Mouse (Mus musculus) limb, embryonic 15.5 days (tissue): Measurements from ENCODE around the gene Socs2. TPM values are rescaled to one million over a fixed set of nuclear protein-coding genes. Genes with fewer than 3 reads are reported as not detected.

Source experiments
- ATAC-seq: fragments of 200-750 bp; cut with Nextera tagmentation; 2 replicates; pipeline ENCODE4 v1.8.0; 2017; ENCODE audit warnings: low read depth, moderate TSS enrichment; ENCODE audit not compliant: insufficient number of reproducible peaks, low FRiP score, low TSS enrichment
- H3K27ac ChIP-seq: fragments of 300-500 bp; sonication (generic); 2 replicates; pipeline ENCODE4 v1.5.1; 2015; ENCODE audit warnings: moderate library complexity, mild to moderate bottlenecking, inconsistent platforms
- H3K27me3 ChIP-seq: fragments of 300-500 bp; sonication (generic); 2 replicates; pipeline ENCODE4 v1.6.1; 2015; ENCODE audit warnings: inconsistent platforms
- H3K36me3 ChIP-seq: fragments of 300-500 bp; sonication (generic); 2 replicates; pipeline ENCODE4 v1.6.1; 2015; ENCODE audit warnings: inconsistent platforms
- H3K4me1 ChIP-seq: fragments of 300-500 bp; sonication (generic); 2 replicates; pipeline ENCODE4 v1.6.1; 2015; ENCODE audit warnings: inconsistent platforms
- H3K4me2 ChIP-seq: fragments of 300-500 bp; sonication (generic); 2 replicates; pipeline ENCODE4 v1.6.1; 2015; ENCODE audit warnings: mild to moderate bottlenecking, inconsistent platforms
- H3K4me3 ChIP-seq: fragments of 300-500 bp; sonication (generic); 2 replicates; pipeline ENCODE4 v1.5.1; 2015; ENCODE audit warnings: mild to moderate bottlenecking, inconsistent platforms
- H3K9ac ChIP-seq: fragments of 300-500 bp; sonication (generic); 2 replicates; pipeline ENCODE4 v1.6.1; 2015; ENCODE audit warnings: inconsistent platforms
- H3K9me3 ChIP-seq: fragments of 300-500 bp; sonication (generic); 2 replicates; pipeline ENCODE4 v1.6.1; 2016; ENCODE audit warnings: inconsistent platforms
- WGBS: fragments of 180-500 bp; shearing (Covaris S2); methylation state at CpG from one replicate; pipeline ENCODE4 v1.1.7; 2015; 5-methylcytosine and 5-hydroxymethylcytosine counted together
- polyA plus RNA-seq: library from polyadenylated mRNA; unstranded; fragments of >200 nt; fragmentation: Nextera tagmentation; extraction: Ambion mirVana; gene quantifications from 2 replicates; pipeline ENCODE4 v1.2.1, GENCODE M21; 2015

Socs2 gene
- polyA plus RNA-seq, 1 experiment from 2014 or later = 49.6 TPM

- Histone ChIP-seq H3K27me3 (no peaks in the 10 kb centered on the region), H3K9me3 (no peaks in the 10 kb centered on the region), H3K4me1 (no peaks in the 10 kb centered on the region), H3K9ac (no peak overlapping the region), H3K4me3 (no peak overlapping the region), H3K27ac (no peak overlapping the region), H3K36me3 (no peaks in the 10 kb centered on the region), H3K4me2 (no peak overlapping the region)
- ATAC-seq = no peak
- 73% methylated on average over 18 of the region's 18 CpGs for WGBS
Measured at GRCm38 (mm10) chr10:95445104-95446056, 28.4 kb upstream of the Socs2 start.

- Histone ChIP-seq H3K4me3 (no peak overlapping the region), H3K4me2 (no peak overlapping the region), H3K27ac (no peak overlapping the region), H3K4me1 (no peaks in the 10 kb centered on the region), H3K9ac (no peak overlapping the region), H3K36me3 (no peaks in the 10 kb centered on the region), H3K9me3 (no peaks in the 10 kb centered on the region), H3K27me3 (no peaks in the 10 kb centered on the region)
- no peak for ATAC-seq
- WGBS = 66% methylated on average over 4 of the region's 4 CpGs
Measured at GRCm38 (mm10) chr10:95442334-95442733, 25.4 kb upstream of the Socs2 start.

- H3K27me3 ChIP-seq = no peaks in the 10 kb centered on the region
- no peak overlapping the region for H3K27ac ChIP-seq
- no peak overlapping the region for H3K4me3 ChIP-seq
- no peaks in the 10 kb centered on the region for H3K9me3 ChIP-seq
- no peaks in the 10 kb centered on the region for H3K4me1 ChIP-seq
- H3K4me2 ChIP-seq = no peak overlapping the region
- H3K36me3 ChIP-seq = no peaks in the 10 kb centered on the region
- no peak overlapping the region for H3K9ac ChIP-seq
- ATAC-seq = no peak
- WGBS = 55% methylated on average over 2 of the region's 2 CpGs
Measured at GRCm38 (mm10) chr10:95440566-95440965, 23.6 kb upstream of the Socs2 start.

GRCm38 (mm10) chr10:95439718-95440339 lies 22.8 kb upstream of the Socs2 start:
- H3K4me1 ChIP-seq = no peaks in the 10 kb centered on the region
- no peak overlapping the region for H3K4me2 ChIP-seq
- WGBS = 81% methylated on average over 10 of the region's 10 CpGs
- H3K27me3 ChIP-seq = no peaks in the 10 kb centered on the region
- H3K27ac ChIP-seq = no peak overlapping the region
- no peaks in the 10 kb centered on the region for H3K36me3 ChIP-seq
- no peaks in the 10 kb centered on the region for H3K9me3 ChIP-seq
- ATAC-seq = no peak
- no peak overlapping the region for H3K4me3 ChIP-seq
- no peak overlapping the region for H3K9ac ChIP-seq

GRCm38 (mm10) chr10:95438941-95439340 lies 22.0 kb upstream of the Socs2 start:
- Histone ChIP-seq H3K36me3 (no peaks in the 10 kb centered on the region), H3K27ac (no peak overlapping the region), H3K9me3 (no peaks in the 10 kb centered on the region), H3K4me2 (no peak overlapping the region), H3K4me1 (no peaks in the 10 kb centered on the region), H3K27me3 (no peaks in the 10 kb centered on the region), H3K4me3 (no peak overlapping the region), H3K9ac (no peak overlapping the region)
- no peak for ATAC-seq
- 53% methylated on average over 11 of the region's 11 CpGs for WGBS

GRCm38 (mm10) chr10:95430271-95430670 lies 13.3 kb upstream of the Socs2 start:
- 89% methylated on average over 10 of the region's 10 CpGs for WGBS

GRCm38 (mm10) chr10:95429111-95429510 lies 12.1 kb upstream of the Socs2 start:
- Histone ChIP-seq H3K36me3 (no peaks in the 10 kb centered on the region), H3K4me3 (no peak overlapping the region), H3K27ac (no peak overlapping the region), H3K9me3 (no peaks in the 10 kb centered on the region), H3K4me1 (no peaks in the 10 kb centered on the region), H3K27me3 (no peaks in the 10 kb centered on the region), H3K9ac (no peak overlapping the region), H3K4me2 (no peak overlapping the region)
- WGBS = 90% methylated on average over 1 of the region's 1 CpGs
- no peak for ATAC-seq

More at GRCm38 (mm10) chr10:95430271-95430670, 13.3 kb upstream of the Socs2 start:
- H3K4me3 ChIP-seq = no peak overlapping the region
- H3K4me2 ChIP-seq = no peak overlapping the region
- no peak overlapping the region for H3K27ac ChIP-seq
- no peaks in the 10 kb centered on the region for H3K4me1 ChIP-seq
- ATAC-seq = no peak
- no peak overlapping the region for H3K9ac ChIP-seq
- no peaks in the 10 kb centered on the region for H3K27me3 ChIP-seq
- no peaks in the 10 kb centered on the region for H3K36me3 ChIP-seq
- H3K9me3 ChIP-seq = no peaks in the 10 kb centered on the region

GRCm38 (mm10) chr10:95426207-95427115 lies 9.5 kb upstream of the Socs2 start:
- Histone ChIP-seq H3K27me3 (no peaks in the 10 kb centered on the region), H3K4me2 (no peak overlapping the region), H3K9me3 (no peaks in the 10 kb centered on the region), H3K27ac (no peak overlapping the region), H3K9ac (no peak overlapping the region), H3K4me1 (no peaks in the 10 kb centered on the region), H3K36me3 (no peaks in the 10 kb centered on the region), H3K4me3 (no peak overlapping the region)
- 86% methylated on average over 9 of the region's 9 CpGs for WGBS
- no peak for ATAC-seq

GRCm38 (mm10) chr10:95422681-95423080 lies 5.7 kb upstream of the Socs2 start:
- Histone ChIP-seq H3K4me1 (peaks cover 1% of the 10 kb centered on the region; the same call in 1 of the 2 replicates), H3K9me3 (no peaks in the 10 kb centered on the region), H3K4me3 (no peak overlapping the region), H3K36me3 (no peaks in the 10 kb centered on the region), H3K27ac (no peak overlapping the region), H3K9ac (no peak overlapping the region), H3K4me2 (no peak overlapping the region), H3K27me3 (0 out of 2 replicates have a peak, but pooled peaks cover 3% of the 10 kb centered on the region)
- WGBS = 81% methylated on average over 5 of the region's 5 CpGs
- no peak for ATAC-seq

GRCm38 (mm10) chr10:95420284-95420683 lies 3.3 kb upstream of the Socs2 start:
- no peak for ATAC-seq
- Histone ChIP-seq H3K4me1 (peaks cover 18% of the 10 kb centered on the region), H3K27ac (no peak overlapping the region), H3K9me3 (no peaks in the 10 kb centered on the region), H3K4me3 (no peak overlapping the region), H3K4me2 (no peak overlapping the region), H3K27me3 (peaks cover 9% of the 10 kb centered on the region), H3K36me3 (no peaks in the 10 kb centered on the region), H3K9ac (no peak overlapping the region)
- WGBS = 64% methylated on average over 10 of the region's 10 CpGs

GRCm38 (mm10) chr10:95419726-95420125 lies 2.7 kb upstream of the Socs2 start:
- no peak overlapping the region for H3K27ac ChIP-seq
- 87% methylated on average over 3 of the region's 3 CpGs for WGBS
- no peaks in the 10 kb centered on the region for H3K36me3 ChIP-seq
- H3K4me1 ChIP-seq = peaks cover 24% of the 10 kb centered on the region
- no peak overlapping the region for H3K9ac ChIP-seq
- H3K4me3 ChIP-seq = no peak overlapping the region
- no peak for ATAC-seq
- H3K9me3 ChIP-seq = no peaks in the 10 kb centered on the region
- no peak overlapping the region for H3K4me2 ChIP-seq
- H3K27me3 ChIP-seq = peaks cover 10% of the 10 kb centered on the region
